Mouse (Mus musculus): ENCODE data around the gene Pkd2l1. TPM values are rescaled to one million over a fixed set of nuclear protein-coding genes. Genes with fewer than 3 reads are reported as not detected.
A peak's percentile ranks its signal among the peaks of the same experiment; 100 is the strongest.
"Not testable (repeated sequence)": the region's sequence is repeated elsewhere in the genome, so short reads cannot be mapped to it uniquely, and the experiment has no call there.

The Pkd2l1 gene
- total RNA-seq, 2 experiments from 2014 or later: not detected

GRCm38 (mm10) chr19:44161515-44161914 lies 30.7 kb downstream of the Pkd2l1 start:
- peak; percentile 79 for ATAC-seq (replicated peaks; ENCODE audit: low FRiP score, poor library complexity, severe bottlenecking)

GRCm38 (mm10) chr19:44159386-44159785 lies 32.9 kb downstream of the Pkd2l1 start:
- ATAC-seq (replicated peaks; ENCODE audit: low FRiP score, poor library complexity, severe bottlenecking): no peak

- no peak for ATAC-seq (replicated peaks; ENCODE audit: low FRiP score, poor library complexity, severe bottlenecking)
Measured at GRCm38 (mm10) chr19:44157005-44157404, 35.2 kb downstream of the Pkd2l1 start.

GRCm38 (mm10) chr19:44153781-44154180 lies 38.5 kb downstream of the Pkd2l1 start:
- ATAC-seq (replicated peaks; ENCODE audit: low FRiP score, poor library complexity, severe bottlenecking): no peak

GRCm38 (mm10) chr19:44148991-44149390 lies 43.3 kb downstream of the Pkd2l1 start:
- no peak for ATAC-seq (replicated peaks; ENCODE audit: low FRiP score, poor library complexity, severe bottlenecking)

- ATAC-seq (replicated peaks; ENCODE audit: low FRiP score, poor library complexity, severe bottlenecking): no peak
Measured at GRCm38 (mm10) chr19:44148345-44148744, 43.9 kb downstream of the Pkd2l1 start.

GRCm38 (mm10) chr19:44146951-44147350 lies 45.3 kb downstream of the Pkd2l1 start:
- ATAC-seq (replicated peaks; ENCODE audit: low FRiP score, poor library complexity, severe bottlenecking): no peak

GRCm38 (mm10) chr19:44146568-44146879 lies 45.7 kb downstream of the Pkd2l1 start:
- no peak for ATAC-seq (replicated peaks; ENCODE audit: low FRiP score, poor library complexity, severe bottlenecking)

- ATAC-seq (replicated peaks; ENCODE audit: low FRiP score, poor library complexity, severe bottlenecking): peak; percentile 96
Measured at GRCm38 (mm10) chr19:44145702-44146567, 46.3 kb downstream of the Pkd2l1 start, which contains the start of gene Bloc1s2. Bloc1s2 (minus strand) TSS chr19:44146446.

GRCm38 (mm10) chr19:44144366-44144765 lies 47.9 kb downstream of the Pkd2l1 start:
- no peak for ATAC-seq (replicated peaks; ENCODE audit: low FRiP score, poor library complexity, severe bottlenecking)

GRCm38 (mm10) chr19:44135960-44136485 lies 56.2 kb downstream of the Pkd2l1 start:
- ATAC-seq (replicated peaks; ENCODE audit: low FRiP score, poor library complexity, severe bottlenecking): 0 out of 2 replicates have a peak, but pooled peaks have one; percentile 30

GRCm38 (mm10) chr19:44135072-44135959 lies 56.9 kb downstream of the Pkd2l1 start, which contains the start of gene Cwf19l1:
Cwf19l1 (minus strand) TSS chr19:44135876.
- ATAC-seq (replicated peaks; ENCODE audit: low FRiP score, poor library complexity, severe bottlenecking): peak; percentile 95

- no peak for ATAC-seq (replicated peaks; ENCODE audit: low FRiP score, poor library complexity, severe bottlenecking)
Measured at GRCm38 (mm10) chr19:44132917-44133316, 59.3 kb downstream of the Pkd2l1 start.

GRCm38 (mm10) chr19:44128560-44128959 lies 63.7 kb downstream of the Pkd2l1 start:
- ATAC-seq (replicated peaks; ENCODE audit: low FRiP score, poor library complexity, severe bottlenecking): no peak

GRCm38 (mm10) chr19:44127729-44128497 lies 64.3 kb downstream of the Pkd2l1 start:
- no peak for ATAC-seq (replicated peaks; ENCODE audit: low FRiP score, poor library complexity, severe bottlenecking)

GRCm38 (mm10) chr19:44121137-44121536 lies 71.1 kb downstream of the Pkd2l1 start:
- ATAC-seq (replicated peaks; ENCODE audit: low FRiP score, poor library complexity, severe bottlenecking): no peak

- not testable (repeated sequence) for ATAC-seq (replicated peaks; ENCODE audit: low FRiP score, poor library complexity, severe bottlenecking)
Measured at GRCm38 (mm10) chr19:44120686-44121085, 71.6 kb downstream of the Pkd2l1 start.

- no peak for ATAC-seq (replicated peaks; ENCODE audit: low FRiP score, poor library complexity, severe bottlenecking)
Measured at GRCm38 (mm10) chr19:44117793-44118192, 74.4 kb downstream of the Pkd2l1 start.

- ATAC-seq (replicated peaks; ENCODE audit: low FRiP score, poor library complexity, severe bottlenecking): no peak
Measured at GRCm38 (mm10) chr19:44111706-44112105, 80.5 kb downstream of the Pkd2l1 start.

- ATAC-seq (replicated peaks; ENCODE audit: low FRiP score, poor library complexity, severe bottlenecking): no peak
Measured at GRCm38 (mm10) chr19:44110356-44110755, 81.9 kb downstream of the Pkd2l1 start.

All from erythroblast, adult 5-6 weeks (primary cell).